Mouse (Mus musculus) brain, embryonic 14.5 days (tissue): ENCODE results near the gene Fgf5.

Experiments
- CTCF ChIP-seq: fragments of 200-500 bp; IDR thresholded peaks from 2 replicates; pipeline ENCODE4 v1.5.1; 2012; ENCODE audit warnings: inconsistent platforms, mild to moderate bottlenecking, moderate library complexity, borderline replicate concordance; ENCODE audit not compliant: insufficient read depth, insufficient read length; ENCODE audit errors: extremely low read depth
- POLR2A ChIP-seq: fragments of 200-500 bp; IDR thresholded peaks from 2 replicates; pipeline ENCODE4 v1.6.1; 2012; ENCODE audit warnings: mild to moderate bottlenecking, inconsistent platforms, borderline replicate concordance; ENCODE audit not compliant: poor library complexity, insufficient read depth, insufficient read length, severe bottlenecking; ENCODE audit errors: extremely low read depth

- TF ChIP-seq POLR2A: no peak
- no peak for TF ChIP-seq CTCF
These were observed 46.1 kb downstream of the Fgf5 start for GRCm38 (mm10) chr5:98300079-98300478.
